Mouse (Mus musculus): ENCODE data around the gene Scrg1. TPM values are rescaled to one million over a fixed set of nuclear protein-coding genes. Genes with fewer than 3 reads are reported as not detected.
"Not testable (repeated sequence)": the region's sequence is repeated elsewhere in the genome, so short reads cannot be mapped to it uniquely, and the experiment has no call there.

Scrg1 gene
- total RNA-seq, 2 experiments from 2014 or later, result not detected

- DNase-seq, result no peak
Observed at GRCm38 (mm10) chr8:57510791-57511315, 55.1 kb downstream of the Scrg1 start.

- DNase-seq, result peak; percentile 99
Observed at GRCm38 (mm10) chr8:57511316-57512118, 55.8 kb downstream of the Scrg1 start, which contains the start of gene Hmgb2. TSS of gene Hmgb2 (plus strand) at chr8:57511907.

- peak; percentile 52 for DNase-seq
Observed at GRCm38 (mm10) chr8:57512141-57513056, 56.7 kb downstream of the Scrg1 start.

GRCm38 (mm10) chr8:57513178-57513661, 57.5 kb downstream of the Scrg1 start:
- DNase-seq, result not testable (repeated sequence)

- DNase-seq, result not testable (repeated sequence)
Observed at GRCm38 (mm10) chr8:57516685-57517084, 61.0 kb downstream of the Scrg1 start.

GRCm38 (mm10) chr8:57517723-57518122, 62.0 kb downstream of the Scrg1 start:
- DNase-seq, result no peak

- no peak for DNase-seq
Observed at GRCm38 (mm10) chr8:57520186-57520786, 64.6 kb downstream of the Scrg1 start.

Other genes with a start within 250 kb of the Scrg1 start
- gene Hand2, start 134.9 kb upstream of the Scrg1 start, total RNA-seq (2021), result under 1 TPM; 0.36 to 0.52 TPM
- 10 to 100 TPM; 33.6 to 35.9 TPM for gene Sap30, start 31.9 kb downstream of the Scrg1 start, total RNA-seq (2021)
- 10 to 100 TPM; 47.8 to 57.6 TPM for gene Hmgb2, start 56.0 kb downstream of the Scrg1 start, total RNA-seq (2021)
- 1 to 10 TPM; 5.4 to 9.6 TPM for gene Galnt7, start 197.1 kb downstream of the Scrg1 start, total RNA-seq (2021)